Mouse (Mus musculus): ENCODE measurements around the gene Pgr.

DNA sequence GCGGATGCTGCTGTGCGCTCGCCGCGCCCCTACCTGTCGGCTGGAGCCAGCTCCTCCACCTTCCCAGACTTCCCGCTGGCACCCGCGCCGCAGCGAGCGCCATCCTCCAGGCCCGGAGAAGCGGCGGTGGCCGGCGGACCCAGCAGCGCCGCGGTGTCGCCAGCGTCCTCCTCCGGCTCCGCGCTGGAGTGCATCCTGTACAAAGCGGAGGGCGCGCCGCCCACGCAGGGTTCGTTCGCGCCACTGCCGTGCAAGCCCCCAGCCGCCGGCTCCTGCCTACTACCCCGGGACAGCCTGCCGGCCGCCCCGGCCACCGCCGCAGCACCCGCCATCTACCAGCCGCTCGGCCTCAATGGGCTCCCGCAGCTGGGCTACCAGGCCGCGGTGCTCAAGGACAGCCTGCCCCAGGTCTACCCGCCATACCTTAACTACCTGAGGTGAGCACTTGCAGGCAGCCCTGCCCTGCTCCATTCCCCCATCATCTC is 2.1 kb downstream of the Pgr start:
- no peak for TF ChIP-seq POLR2A (IDR thresholded peaks at IDR 0.05; ENCODE audit: extremely low read depth, insufficient read depth, low read length)
- TF ChIP-seq CTCF (IDR thresholded peaks at IDR 0.05; ENCODE audit: extremely low read depth, insufficient read depth, low read length): no peak
